Mouse (Mus musculus) midbrain, embryonic 14.5 days (tissue): ENCODE results near the gene Zdhhc23. TPM values are rescaled to one million over a fixed set of nuclear protein-coding genes. Genes with fewer than 3 reads are reported as not detected.

Source experiments
- ATAC-seq: fragments of 200-750 bp; cut with Nextera tagmentation; 2 replicates; pipeline ENCODE4 v1.8.0; 2017; ENCODE audit warnings: moderate number of reproducible peaks, moderate library complexity; ENCODE audit not compliant: low FRiP score, low TSS enrichment
- DNase-seq: peaks from one replicate; pipeline ENCODE4 v3.0.0-alpha.2; 2015
- H3K27ac ChIP-seq: fragments of 300-500 bp; sonication (generic); replicated peaks from 2 replicates; pipeline ENCODE4 v1.5.1; 2014; ENCODE audit warnings: mild to moderate bottlenecking, low read depth, low read length, moderate library complexity
- H3K27me3 ChIP-seq: fragments of 300-500 bp; sonication (generic); 2 replicates; pipeline ENCODE4 v1.6.1; 2014; ENCODE audit warnings: low read length, control low read depth, mixed read lengths; ENCODE audit not compliant: control insufficient read depth, insufficient read depth
- H3K36me3 ChIP-seq: fragments of 300-500 bp; sonication (generic); 2 replicates; pipeline ENCODE4 v1.6.1; 2014; ENCODE audit warnings: low read length, control low read depth; ENCODE audit not compliant: control insufficient read depth, insufficient read depth
- H3K4me1 ChIP-seq: fragments of 300-500 bp; sonication (generic); 2 replicates; pipeline ENCODE4 v1.6.1; 2014; ENCODE audit warnings: mild to moderate bottlenecking, antibody characterized with exemption, low read length, control low read depth; ENCODE audit not compliant: control insufficient read depth, insufficient read depth
- H3K4me2 ChIP-seq: fragments of 300-500 bp; sonication (generic); 2 replicates; pipeline ENCODE4 v1.6.1; 2014; ENCODE audit warnings: mild to moderate bottlenecking, low read length, moderate library complexity
- H3K4me3 ChIP-seq: fragments of 300-500 bp; sonication (generic); replicated peaks from 2 replicates; pipeline ENCODE4 v1.5.1; 2014; ENCODE audit warnings: low read depth, low read length
- H3K9ac ChIP-seq: fragments of 300-500 bp; sonication (generic); replicated peaks from 2 replicates; pipeline ENCODE4 v1.6.1; 2014; ENCODE audit warnings: mild to moderate bottlenecking, low read length, moderate library complexity
- H3K9me3 ChIP-seq: fragments of 300-500 bp; sonication (generic); 2 replicates; pipeline ENCODE4 v1.6.1; 2016; ENCODE audit warnings: low read length, control low read depth, mixed read lengths; ENCODE audit not compliant: control insufficient read depth
- WGBS: fragments of 180-500 bp; shearing (Covaris S2); extraction: QIAGEN DNeasy Blood & Tissue Kit; methylation state at CpG from one replicate; pipeline ENCODE4 v1.1.7; 2014; 5-methylcytosine and 5-hydroxymethylcytosine counted together
- polyA plus RNA-seq: library from polyadenylated mRNA; unstranded; fragments of >200 nt; fragmentation: Nextera tagmentation; extraction: Ambion mirVana; gene quantifications from 2 replicates; pipeline ENCODE4 v1.2.1, GENCODE M21; 2014

The Zdhhc23 gene
- polyA plus RNA-seq, 1 experiment from 2014 or later: 3.0 TPM

DNA sequence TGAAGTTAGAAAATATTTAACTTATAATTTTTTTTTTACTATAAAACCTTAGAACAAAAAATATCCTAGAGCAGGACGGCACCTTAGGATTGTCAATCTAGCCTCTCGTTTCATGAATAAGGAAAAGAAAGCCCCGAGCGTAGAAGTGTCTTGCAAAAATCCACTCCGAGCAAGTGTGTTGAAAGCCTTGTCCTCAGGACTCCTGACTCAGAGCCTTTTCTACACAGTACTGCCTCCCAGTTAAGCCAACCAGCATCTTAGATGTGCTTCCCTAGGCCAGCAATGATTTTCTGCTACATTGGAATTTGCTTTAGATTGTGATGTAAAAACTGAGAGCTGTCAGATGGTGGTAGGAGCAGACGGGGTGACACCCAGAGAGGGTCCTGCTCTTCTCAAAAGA, 46.5 kb downstream of the Zdhhc23 start:
- Histone ChIP-seq H3K27ac (no peak overlapping the region), H3K27me3 (no peaks in the 10 kb centered on the region), H3K4me2 (no peak overlapping the region), H3K4me1 (no peaks in the 10 kb centered on the region), H3K4me3 (no peak overlapping the region), H3K9ac (no peak overlapping the region), H3K36me3 (no peaks in the 10 kb centered on the region), H3K9me3 (no peaks in the 10 kb centered on the region)
- ATAC-seq: no peak
- WGBS: 79% methylated on average over 6 of the region's 6 CpGs
- DNase-seq: no peak

DNA sequence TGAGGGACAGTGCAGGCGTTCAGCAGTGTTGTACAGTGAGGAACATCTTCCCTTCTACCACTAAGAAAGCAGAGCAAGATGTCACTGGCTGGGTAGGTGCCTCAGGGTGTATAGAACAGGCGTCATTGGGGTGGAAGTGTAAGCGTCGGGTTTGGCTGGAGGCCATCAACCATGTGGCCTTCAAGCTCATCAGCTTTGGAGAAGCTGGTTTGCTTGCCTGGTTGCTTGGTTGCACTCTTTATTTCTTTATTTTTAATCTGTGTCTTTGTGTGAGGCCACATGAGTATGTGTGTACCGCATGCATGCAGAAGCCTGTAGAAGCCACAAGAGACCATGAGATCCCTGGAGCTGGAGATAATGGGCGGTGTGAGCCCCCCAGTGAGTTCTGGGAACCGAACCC, 47.3 kb downstream of the Zdhhc23 start:
- Histone ChIP-seq H3K4me2 (no peak overlapping the region), H3K27ac (no peak overlapping the region), H3K36me3 (no peaks in the 10 kb centered on the region), H3K4me1 (no peaks in the 10 kb centered on the region), H3K27me3 (no peaks in the 10 kb centered on the region), H3K9me3 (no peaks in the 10 kb centered on the region), H3K4me3 (no peak overlapping the region), H3K9ac (no peak overlapping the region)
- no peak for ATAC-seq
- no peak for DNase-seq
- WGBS: 90% methylated on average over 7 of the region's 7 CpGs

DNA sequence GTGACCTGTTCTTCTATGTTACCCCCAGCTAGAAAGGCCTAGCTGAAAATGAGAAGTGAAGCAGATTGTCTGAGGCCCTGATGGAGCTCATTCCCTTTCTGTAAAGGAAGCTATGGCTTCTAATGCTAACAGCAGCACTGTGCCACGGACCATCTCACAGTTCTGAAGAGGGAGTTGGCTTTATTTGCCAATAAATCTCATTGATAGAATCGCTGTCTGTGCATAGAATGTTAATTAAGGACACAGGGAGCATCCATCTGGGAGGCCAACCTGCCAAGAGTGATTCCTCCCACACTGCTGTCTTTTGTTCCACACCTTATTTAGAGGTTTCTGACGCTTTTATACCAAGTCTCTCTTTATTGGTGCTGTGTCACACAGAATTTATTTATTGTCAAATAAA, 48.1 kb downstream of the Zdhhc23 start:
- no peak for DNase-seq
- Histone ChIP-seq H3K9ac (no peak overlapping the region), H3K27ac (no peak overlapping the region), H3K4me2 (no peak overlapping the region), H3K9me3 (no peaks in the 10 kb centered on the region), H3K4me1 (no peaks in the 10 kb centered on the region), H3K27me3 (no peaks in the 10 kb centered on the region), H3K4me3 (no peak overlapping the region), H3K36me3 (no peaks in the 10 kb centered on the region)
- no peak for ATAC-seq
- WGBS: 76% methylated on average over 3 of the region's 3 CpGs

DNA sequence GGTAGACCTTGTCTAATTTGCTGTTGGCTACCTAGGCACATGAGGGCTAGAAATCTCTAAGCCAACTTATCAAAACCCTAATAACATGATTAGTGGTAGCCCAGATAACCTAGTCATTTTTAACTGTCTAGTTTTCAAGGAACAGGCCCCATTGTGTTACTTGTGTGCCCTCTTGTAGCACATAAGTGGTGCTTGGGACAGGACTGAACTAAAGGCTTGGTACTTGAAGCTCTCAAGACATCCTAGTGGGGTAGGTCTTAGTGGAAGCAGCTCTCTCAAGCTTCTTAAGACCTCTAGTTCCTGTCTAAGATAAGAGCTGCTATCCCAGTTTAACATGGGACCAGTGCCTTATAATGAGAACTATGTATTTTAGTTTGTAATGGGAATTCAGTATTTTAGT, 49.0 kb downstream of the Zdhhc23 start:
- Histone ChIP-seq H3K4me2 (no peak overlapping the region), H3K27me3 (no peaks in the 10 kb centered on the region), H3K4me3 (no peak overlapping the region), H3K9ac (no peak overlapping the region), H3K36me3 (no peaks in the 10 kb centered on the region), H3K27ac (no peak overlapping the region), H3K9me3 (no peaks in the 10 kb centered on the region), H3K4me1 (0 out of 2 replicates have a peak, but pooled peaks cover 4% of the 10 kb centered on the region)
- ATAC-seq (no peak), DNase-seq (no peak)

DNA sequence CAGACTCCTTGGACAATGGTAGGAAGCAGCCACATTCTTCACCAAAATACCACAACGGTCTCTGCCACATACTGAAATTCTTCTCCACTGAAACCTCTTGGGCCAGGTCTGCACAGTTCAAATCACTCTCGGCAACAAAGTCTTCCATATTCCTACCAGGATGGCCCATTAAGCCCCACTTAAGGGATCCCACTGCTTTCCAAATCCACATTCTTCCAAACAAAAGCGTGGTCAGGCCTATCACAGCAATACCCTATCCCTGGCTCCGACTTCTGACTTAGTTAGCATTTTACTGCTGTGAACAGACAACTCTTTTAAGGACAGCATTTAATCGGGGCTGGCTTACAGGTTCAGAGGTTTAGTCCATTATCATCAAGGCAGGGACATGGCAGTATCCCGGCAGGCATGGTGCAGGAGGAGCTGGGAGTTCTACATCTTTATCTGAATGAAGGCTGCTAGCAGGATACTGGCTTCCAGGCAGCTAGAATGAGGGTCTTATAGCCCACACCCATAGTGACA, 53.2 kb downstream of the Zdhhc23 start, which contains the start of gene Qtrt2:
Gene Qtrt2, minus strand, starts transcription at position 469 of the 519 bp plus-strand sequence.
- Histone ChIP-seq H3K27me3 (no peaks in the 10 kb centered on the region), H3K4me1 (0 out of 2 replicates have a peak, but pooled peaks cover 4% of the 10 kb centered on the region), H3K4me3 (no peak within 1 kb of the TSS), H3K4me2 (no peak within 1 kb of the TSS), H3K9me3 (no peaks in the 10 kb centered on the region), H3K27ac (no peak within 1 kb of the TSS), H3K36me3 (no peaks in the 10 kb centered on the region), H3K9ac (no peak within 1 kb of the TSS)
- 43% methylated on average over 6 of the region's 6 CpGs for WGBS
- ATAC-seq: no peak
- no peak for DNase-seq

DNA sequence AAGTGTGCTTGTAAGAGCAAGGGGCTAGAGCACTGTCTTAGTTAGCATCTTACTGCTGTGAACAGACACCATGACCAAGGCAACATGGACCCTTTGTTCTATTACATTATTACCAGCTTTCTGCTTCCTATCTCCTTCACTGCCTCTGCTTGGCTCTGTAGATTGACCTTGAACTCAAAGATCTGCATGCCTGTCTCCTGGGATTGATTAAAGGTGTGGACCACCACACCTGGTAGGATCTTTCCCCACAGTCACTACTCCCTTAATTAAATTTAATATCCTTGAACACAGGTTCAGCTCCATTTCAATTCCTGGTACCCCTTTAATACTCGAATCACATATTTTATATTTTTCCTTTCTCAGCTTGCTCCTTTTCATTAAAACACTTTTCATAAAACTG, 53.7 kb downstream of the Zdhhc23 start:
- DNase-seq: no peak
- Histone ChIP-seq H3K36me3 (no peaks in the 10 kb centered on the region), H3K9me3 (no peaks in the 10 kb centered on the region), H3K27ac (no peak overlapping the region), H3K4me3 (no peak overlapping the region), H3K4me1 (0 out of 2 replicates have a peak, but pooled peaks cover 4% of the 10 kb centered on the region), H3K4me2 (no peak overlapping the region), H3K27me3 (no peaks in the 10 kb centered on the region), H3K9ac (no peak overlapping the region)
- ATAC-seq: no peak
- WGBS: 89% methylated on average over 1 of the region's 1 CpGs

DNA sequence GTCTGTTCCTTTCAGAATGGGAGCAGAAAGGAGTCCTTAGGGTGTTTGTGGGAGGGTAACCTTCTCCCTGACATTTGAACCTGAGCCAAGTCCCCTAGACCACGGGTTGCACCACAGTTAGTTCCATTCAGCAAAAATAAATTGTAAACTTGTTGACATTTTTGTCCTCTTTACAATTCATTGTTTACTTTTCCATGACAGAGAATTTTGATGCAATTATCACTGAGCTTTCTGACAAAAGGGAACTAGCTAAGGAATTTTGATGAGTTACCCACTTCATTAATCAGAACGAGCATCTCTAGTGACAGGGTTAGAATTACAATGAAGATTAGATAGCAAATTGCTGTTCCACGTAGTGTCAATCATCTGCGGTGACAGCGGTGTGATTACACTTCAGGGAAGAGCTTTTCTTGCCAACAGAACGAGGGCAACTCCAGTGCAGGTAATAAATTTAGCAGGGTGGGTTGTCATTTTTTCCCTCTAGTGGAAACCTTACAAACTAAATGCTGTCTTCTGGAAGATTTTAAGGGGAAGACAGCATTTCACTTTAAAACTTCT, 54.5 kb downstream of the Zdhhc23 start:
- no peak for ATAC-seq
- H3K9me3 ChIP-seq: no peaks in the 10 kb centered on the region
- no peaks in the 10 kb centered on the region for H3K36me3 ChIP-seq
- 0 out of 2 replicates have a peak, but pooled peaks cover 4% of the 10 kb centered on the region for H3K4me1 ChIP-seq
- WGBS: 63% methylated on average over 6 of the region's 6 CpGs
- H3K27me3 ChIP-seq: no peaks in the 10 kb centered on the region
- peak; percentile 17 for DNase-seq
- H3K27ac ChIP-seq: no peak overlapping the region
- no peak overlapping the region for H3K9ac ChIP-seq
- no peak overlapping the region for H3K4me2 ChIP-seq
- H3K4me3 ChIP-seq: no peak overlapping the region

DNA sequence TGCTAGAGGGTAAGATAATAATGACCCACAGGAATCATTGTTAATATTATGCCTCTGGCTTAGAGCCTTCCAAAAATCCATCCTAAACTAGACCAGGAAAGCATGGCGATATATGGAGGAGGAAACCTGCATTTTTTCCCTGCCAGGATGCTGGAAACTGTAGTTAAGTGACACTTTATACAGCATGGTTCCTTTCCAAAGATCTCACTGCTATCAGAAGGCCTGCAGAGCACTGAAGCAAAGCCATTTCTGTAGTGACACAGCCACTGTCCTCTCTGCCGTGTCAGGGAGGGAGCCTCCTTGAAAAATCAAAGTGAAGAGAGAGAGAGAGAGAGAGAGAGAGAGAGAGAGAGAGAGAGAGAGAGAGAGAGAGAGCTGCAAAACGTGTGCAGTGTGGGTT, 57.0 kb downstream of the Zdhhc23 start:
- 14% methylated on average over 3 of the region's 3 CpGs for WGBS
- Histone ChIP-seq H3K27me3 (no peaks in the 10 kb centered on the region), H3K27ac (0 out of 2 replicates have a peak overlapping the region, but pooled peaks have one; percentile 41), H3K36me3 (no peaks in the 10 kb centered on the region), H3K9me3 (no peaks in the 10 kb centered on the region), H3K4me1 (0 out of 2 replicates have a peak, but pooled peaks cover 4% of the 10 kb centered on the region), H3K9ac (no peak overlapping the region), H3K4me3 (no peak overlapping the region), H3K4me2 (no peak overlapping the region)
- no peak for ATAC-seq
- DNase-seq: peak; percentile 23

DNA sequence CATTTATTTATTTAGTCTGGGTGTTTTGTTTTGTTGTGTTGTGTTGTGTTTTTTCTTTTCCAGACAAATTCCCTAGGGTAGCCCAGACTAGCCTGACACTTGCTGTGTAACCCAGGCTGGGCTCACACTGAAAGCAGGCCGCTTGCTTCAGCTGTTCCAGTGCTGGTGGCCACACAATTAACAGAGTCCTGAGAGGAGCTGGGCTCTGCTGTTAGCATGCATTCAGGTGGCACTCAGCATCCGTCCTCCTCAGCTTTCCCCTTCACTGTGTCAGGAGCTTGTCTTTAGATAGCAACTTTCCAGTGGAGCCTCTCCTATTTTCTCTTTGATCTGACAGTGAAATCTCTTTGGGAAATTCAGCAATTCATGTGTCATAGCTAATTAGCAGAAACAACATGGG, 57.6 kb downstream of the Zdhhc23 start:
- WGBS: 18% methylated on average over 2 of the region's 2 CpGs

More for the DNA sequence above, 57.6 kb downstream of the Zdhhc23 start:
- H3K4me3 ChIP-seq: no peak overlapping the region
- DNase-seq (peak; percentile 47), ATAC-seq (peak; percentile 70; the same call in 1 of the 2 replicates)
- H3K27ac ChIP-seq: no peak overlapping the region
- H3K27me3 ChIP-seq: no peaks in the 10 kb centered on the region
- H3K9ac ChIP-seq: no peak overlapping the region
- H3K4me1 ChIP-seq: 0 out of 2 replicates have a peak, but pooled peaks cover 4% of the 10 kb centered on the region
- H3K4me2 ChIP-seq: no peak overlapping the region
- H3K9me3 ChIP-seq: no peaks in the 10 kb centered on the region
- H3K36me3 ChIP-seq: no peaks in the 10 kb centered on the region
